Mouse (Mus musculus) T-helper 1 cell (primary cell): ENCODE measurements at regions not wholly inside any gene's neighbourhood (a gene's known extent, or its start where the extent isn't known, plus 50 kb on each side); places are given as distances from the start of the nearest gene placed in this dataset.
"Not testable (repeated sequence)": the region's sequence is repeated elsewhere in the genome, so short reads cannot be mapped to it uniquely, and the experiment has no call there.

ENCODE experiments used
- in situ Hi-C: fragments of 300-600 bp; cut with MboI, MseI; formaldehyde crosslinking; loops from one replicate; pipeline ENCODE4 v1.15.1; 2025; ENCODE audit warnings: high pct_unique_total_duplicates

DNA sequence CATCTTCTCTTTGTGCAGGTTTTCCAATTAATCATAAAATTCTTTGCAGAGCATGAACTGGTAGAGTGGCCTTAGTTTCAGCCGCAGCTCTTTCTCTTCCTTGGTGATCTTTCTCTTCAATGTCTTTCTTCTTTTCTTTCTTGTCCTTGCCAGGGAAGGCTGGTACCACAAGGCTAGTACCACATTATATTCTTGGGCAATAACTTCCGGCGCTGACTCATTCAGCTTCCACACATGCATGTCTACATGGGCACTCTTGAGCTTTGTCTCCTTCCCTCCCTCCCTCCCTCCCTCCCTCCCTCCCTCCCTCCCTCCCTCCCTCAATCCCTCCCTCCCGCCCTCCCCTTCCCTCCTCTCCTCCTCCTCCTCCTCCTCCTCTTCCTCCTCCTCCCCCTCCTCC lies 98.1 kb upstream of the Pwp1 start:
- in situ Hi-C loops: loop anchor here (5.0 kb wide), 1 partner anchor 826 kb away; no protein-coding TSS in a partner anchor

DNA sequence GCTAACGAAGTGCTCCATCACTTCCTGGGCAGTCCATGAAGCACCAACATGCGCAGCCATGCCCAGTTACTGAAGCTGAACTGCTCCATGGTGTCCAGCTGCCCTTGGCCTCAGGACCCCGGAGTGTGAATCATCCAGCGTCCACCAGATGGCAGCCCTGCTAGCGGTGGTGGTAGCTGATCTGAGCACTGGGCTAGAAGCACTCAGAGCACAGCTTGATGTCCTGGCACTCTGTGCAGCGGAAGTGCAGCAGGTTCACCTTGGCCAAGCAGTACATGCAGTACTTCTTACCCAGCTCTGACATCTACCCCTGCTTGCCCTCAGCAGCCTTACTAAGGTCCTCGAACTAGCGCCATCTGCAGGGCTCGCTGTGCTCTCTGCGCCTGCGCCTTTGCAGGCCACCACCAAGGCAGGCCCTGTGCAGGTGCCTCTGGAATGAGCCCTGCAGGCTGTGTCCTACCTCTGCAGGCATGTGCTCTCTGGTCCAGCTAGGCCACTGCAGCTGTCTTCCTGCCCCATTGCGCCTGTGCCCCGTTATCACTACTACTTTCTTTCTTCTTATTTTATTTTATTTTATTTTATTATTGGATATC lies 97.4 kb upstream of the Pwp1 start:
- in situ Hi-C loops: loop anchor here (5.0 kb wide), 1 partner anchor 825 kb away; no protein-coding TSS in a partner anchor

GRCm38 (mm10) chr10:85737796-85738195 lies 91.5 kb upstream of the Pwp1 start:
- in situ Hi-C loops: no loop called here

DNA sequence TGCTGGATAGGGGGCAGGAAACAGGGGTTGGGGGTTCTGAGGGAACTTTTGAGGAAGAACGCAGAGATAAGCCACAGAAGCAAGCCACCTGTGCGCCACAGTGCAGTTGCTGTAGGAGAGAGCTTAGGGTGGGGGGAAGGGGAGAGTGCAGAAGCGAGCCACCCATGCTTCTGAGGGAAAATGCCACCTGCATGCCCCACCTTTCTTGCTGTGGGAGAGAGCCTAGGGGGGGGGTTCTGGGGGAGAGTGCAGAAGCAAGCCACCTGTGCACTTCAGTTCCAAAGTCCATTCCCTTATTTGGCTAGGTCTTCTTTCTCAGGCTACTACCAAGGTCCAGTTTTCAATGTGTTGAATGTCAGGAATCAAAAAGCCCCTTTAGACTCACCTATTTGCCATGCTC lies 90.3 kb upstream of the Pwp1 start:
- in situ Hi-C loops: no loop called here

DNA sequence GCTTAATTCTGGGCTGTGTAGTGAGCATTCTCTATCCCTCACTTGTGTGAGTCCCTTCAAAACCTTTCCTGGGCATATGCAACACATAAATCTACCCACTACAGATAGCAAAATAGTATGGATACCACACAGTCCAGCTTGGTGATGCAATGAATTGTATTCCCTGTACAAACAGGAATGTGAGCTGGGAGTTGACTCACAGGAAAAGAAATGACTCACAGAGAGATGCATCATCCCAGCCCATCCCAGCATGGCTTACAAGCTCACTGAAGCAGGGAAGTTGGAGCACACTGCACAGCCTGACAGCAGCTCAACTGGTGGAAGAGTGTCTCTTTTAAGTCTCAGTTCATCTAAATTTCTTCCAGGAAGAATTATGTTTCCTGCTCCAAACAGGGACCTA lies 89.7 kb upstream of the Pwp1 start:
- in situ Hi-C loops: not testable (repeated sequence)

- in situ Hi-C loops: loop anchor here (5.0 kb wide), 1 partner anchor 870 kb away; no protein-coding TSS in a partner anchor
These were observed 87.3 kb upstream of the Pwp1 start for GRCm38 (mm10) chr10:85741972-85742371.

DNA sequence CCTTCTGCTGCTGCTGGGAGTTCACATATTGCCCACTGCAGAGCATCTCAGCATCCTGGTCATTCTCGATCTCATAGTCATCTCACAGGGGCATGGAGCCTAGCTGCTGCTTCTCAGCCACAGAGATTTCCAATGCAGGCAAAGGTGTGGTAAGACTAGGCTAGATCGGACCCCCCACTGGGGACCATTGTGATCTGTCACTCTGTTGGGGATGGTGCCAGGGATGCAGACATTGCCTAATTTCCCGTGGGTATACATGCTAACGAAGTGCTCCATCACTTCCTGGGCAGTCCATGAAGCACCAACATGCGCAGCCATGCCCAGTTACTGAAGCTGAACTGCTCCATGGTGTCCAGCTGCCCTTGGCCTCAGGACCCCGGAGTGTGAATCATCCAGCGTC lies 83.9 kb upstream of the Pwp1 start:
- in situ Hi-C loops: not testable (repeated sequence)

DNA sequence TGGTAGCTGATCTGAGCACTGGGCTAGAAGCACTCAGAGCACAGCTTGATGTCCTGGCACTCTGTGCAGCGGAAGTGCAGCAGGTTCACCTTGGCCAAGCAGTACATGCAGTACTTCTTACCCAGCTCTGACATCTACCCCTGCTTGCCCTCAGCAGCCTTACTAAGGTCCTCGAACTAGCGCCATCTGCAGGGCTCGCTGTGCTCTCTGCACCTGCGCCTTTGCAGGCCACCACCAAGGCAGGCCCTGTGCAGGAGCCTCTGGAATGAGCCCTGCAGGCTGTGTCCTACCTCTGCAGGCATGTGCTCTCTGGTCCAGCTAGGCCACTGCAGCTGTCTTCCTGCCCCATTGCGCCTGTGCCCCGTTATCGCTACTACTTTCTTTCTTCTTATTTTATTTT lies 83.5 kb upstream of the Pwp1 start:
- in situ Hi-C loops: not testable (repeated sequence)

DNA sequence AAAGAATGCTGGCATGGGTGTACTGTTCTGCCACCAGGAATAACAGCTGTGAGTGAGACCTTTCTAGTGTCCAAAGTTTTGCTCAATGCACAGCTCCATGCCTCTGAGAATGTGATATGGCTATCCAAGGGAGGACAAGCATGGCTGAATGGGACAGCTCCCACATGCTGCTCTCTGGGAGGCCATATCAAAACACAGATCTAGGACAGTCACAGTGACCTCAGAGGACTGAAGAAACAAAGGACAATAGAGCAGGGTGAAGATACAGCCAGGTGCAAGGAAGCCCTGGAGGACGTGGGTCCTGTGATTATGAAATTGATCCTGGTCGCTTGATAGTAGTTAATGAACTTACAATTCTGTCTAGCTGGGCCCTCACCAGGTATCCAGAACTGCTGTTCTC lies 79.7 kb upstream of the Pwp1 start:
- in situ Hi-C loops: not testable (repeated sequence)

DNA sequence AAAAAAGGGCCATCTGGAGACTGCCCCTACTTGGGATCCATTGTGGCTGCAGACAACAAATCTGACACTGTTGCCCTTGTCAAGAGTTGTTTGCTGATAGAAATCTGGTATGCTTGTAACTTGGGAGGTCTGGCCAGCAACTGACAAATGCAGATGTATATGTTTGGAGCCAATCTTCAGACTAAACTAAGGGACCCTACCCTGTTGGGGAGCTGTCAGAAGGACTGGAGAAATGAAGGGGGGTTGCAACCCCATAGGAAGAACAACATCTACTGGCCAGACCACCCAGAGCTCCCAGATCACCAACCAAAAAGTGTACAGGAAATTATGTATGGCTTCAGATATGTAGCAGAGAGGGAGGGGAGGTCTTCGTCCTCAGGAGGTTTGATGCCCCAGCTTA lies 54.3 kb upstream of the Pwp1 start:
- in situ Hi-C loops: no loop called here
